Mouse (Mus musculus): Measurements from ENCODE around the gene Igfbpl1.

Gene Igfbpl1

GRCm38 (mm10) chr4:45822781-45823575, 3.7 kb downstream of the Igfbpl1 start:
- DNase-seq (ENCODE audit: low spot score in 2 of 2) = no peak

- DNase-seq (ENCODE audit: low spot score in 2 of 2) = no peak
These were observed 4.7 kb downstream of the Igfbpl1 start for GRCm38 (mm10) chr4:45821995-45822394.

- peak; percentile 27 to 29 for DNase-seq (ENCODE audit: low spot score in 2 of 2)
These were observed 6.5 kb downstream of the Igfbpl1 start for GRCm38 (mm10) chr4:45820074-45820830.

- no peak for DNase-seq (ENCODE audit: low spot score in 2 of 2)
These were observed 7.4 kb downstream of the Igfbpl1 start for GRCm38 (mm10) chr4:45819208-45819931.

- no peak for DNase-seq (ENCODE audit: low spot score in 2 of 2)
These were observed 7.9 kb downstream of the Igfbpl1 start for GRCm38 (mm10) chr4:45818814-45819207.

- peak; percentile 24 to 28 for DNase-seq (ENCODE audit: low spot score in 2 of 2)
These were observed 11.2 kb downstream of the Igfbpl1 start for GRCm38 (mm10) chr4:45815542-45815941.

GRCm38 (mm10) chr4:45811250-45811649, 15.5 kb downstream of the Igfbpl1 start:
- DNase-seq (ENCODE audit: low spot score in 2 of 2) = no peak

GRCm38 (mm10) chr4:45808034-45808433, 18.7 kb downstream of the Igfbpl1 start:
- no peak for DNase-seq (ENCODE audit: low spot score in 2 of 2)

GRCm38 (mm10) chr4:45802900-45803299, 23.8 kb downstream of the Igfbpl1 start:
- no peak for DNase-seq (ENCODE audit: low spot score in 2 of 2)

GRCm38 (mm10) chr4:45799956-45800537, 26.7 kb downstream of the Igfbpl1 start:
- DNase-seq (ENCODE audit: low spot score in 2 of 2) = no peak

- peak; percentile 63 to 78 for DNase-seq (ENCODE audit: low spot score in 2 of 2)
These were observed 27.8 kb downstream of the Igfbpl1 start, which contains the start of gene Aldh1b1 for GRCm38 (mm10) chr4:45798964-45799363. TSS of gene Aldh1b1 (plus strand) at chr4:45799022.

GRCm38 (mm10) chr4:45796760-45797159, 30.0 kb downstream of the Igfbpl1 start:
- DNase-seq (ENCODE audit: low spot score in 2 of 2) = no peak

GRCm38 (mm10) chr4:45795191-45795811, 31.4 kb downstream of the Igfbpl1 start:
- no peak for DNase-seq (ENCODE audit: low spot score in 2 of 2)

GRCm38 (mm10) chr4:45790018-45790417, 36.7 kb downstream of the Igfbpl1 start:
- DNase-seq (ENCODE audit: low spot score in 2 of 2) = no peak

GRCm38 (mm10) chr4:45789263-45789958, 37.3 kb downstream of the Igfbpl1 start:
- no peak for DNase-seq (ENCODE audit: low spot score in 2 of 2)

GRCm38 (mm10) chr4:45788446-45789081, 38.2 kb downstream of the Igfbpl1 start:
- no peak for DNase-seq (ENCODE audit: low spot score in 2 of 2)

- DNase-seq (ENCODE audit: low spot score in 2 of 2) = no peak
These were observed 40.0 kb downstream of the Igfbpl1 start for GRCm38 (mm10) chr4:45786674-45787073.

- DNase-seq (ENCODE audit: low spot score in 2 of 2) = no peak
These were observed 40.8 kb downstream of the Igfbpl1 start for GRCm38 (mm10) chr4:45785959-45786358.

- DNase-seq (ENCODE audit: low spot score in 2 of 2) = no peak
These were observed 43.1 kb downstream of the Igfbpl1 start for GRCm38 (mm10) chr4:45783671-45784070.

- DNase-seq (ENCODE audit: low spot score in 2 of 2) = peak; percentile 27 to 37
These were observed 55.1 kb downstream of the Igfbpl1 start for GRCm38 (mm10) chr4:45771619-45772018.
